In genomic region chr5:112012505-112013164, GRCm38 (mm10) we compare ENCODE assay signal across 7 mouse cellular contexts.
DNase-seq lines count a peak whose midpoint lies in the region; ATAC-seq and TF ChIP-seq lines count a peak whose summit lies in the region.

No protein-coding gene starts in this region.

- TF ChIP-seq CTCF in stomach, postnatal 0 days (IDR thresholded peaks at IDR 0.05; ENCODE audit: low read depth) = no peak

- no peak overlapping the region for H3K9ac ChIP-seq in stomach, embryonic 14.5 days (replicated peaks; ENCODE audit: low read depth, low read length)
- no peak overlapping the region for H3K9ac ChIP-seq in stomach, postnatal 0 days (ENCODE audit: low read length)
- no peak overlapping the region for H3K9ac ChIP-seq in forebrain, embryonic 14.5 days (ENCODE audit: low read length)
- no peak overlapping the region for H3K9ac ChIP-seq in neural tube, embryonic 11.5 days (ENCODE audit: low read length)

- DNase-seq in stomach, postnatal 0 days (ENCODE audit: low spot score) = no peak
- peak; percentile 31 for DNase-seq in forebrain, embryonic 14.5 days (ENCODE audit: low spot score)
- DNase-seq in heart, postnatal 4 days = peak; percentile 59
- DNase-seq in neural tube, embryonic 11.5 days (ENCODE audit: low spot score) = peak; percentile 42
- no peak for DNase-seq in layer of hippocampus, adult 8-10 months (ENCODE audit: low spot score in 2 of 2)
- DNase-seq in cerebellum, adult 8-10 months = no peak

- H3K4me3 ChIP-seq in stomach, embryonic 14.5 days (ENCODE audit: low read depth, low read length) = no peak overlapping the region
- no peak overlapping the region for H3K4me3 ChIP-seq in stomach, postnatal 0 days (ENCODE audit: low read depth, low read length)
- no peak overlapping the region for H3K4me3 ChIP-seq in forebrain, embryonic 14.5 days (ENCODE audit: low read depth, low read length)
- no peak overlapping the region for H3K4me3 ChIP-seq in neural tube, embryonic 11.5 days (ENCODE audit: low read depth, low read length)

- no peaks in the 10 kb centered on the region for H3K36me3 ChIP-seq in stomach, embryonic 14.5 days (ENCODE audit: control insufficient read depth, insufficient read depth, low read length)
- no peaks in the 10 kb centered on the region for H3K36me3 ChIP-seq in stomach, postnatal 0 days (ENCODE audit: control insufficient read depth, insufficient read depth, low read length)
- H3K36me3 ChIP-seq in forebrain, embryonic 14.5 days (ENCODE audit: control insufficient read depth, insufficient read depth, low read length) = no peaks in the 10 kb centered on the region
- H3K36me3 ChIP-seq in neural tube, embryonic 11.5 days (ENCODE audit: control insufficient read depth, insufficient read depth, low read length) = no peaks in the 10 kb centered on the region

- no peak overlapping the region for H3K27ac ChIP-seq in stomach, embryonic 14.5 days (ENCODE audit: low read length)
- H3K27ac ChIP-seq in stomach, postnatal 0 days (replicated peaks) = no peak overlapping the region
- no peak overlapping the region for H3K27ac ChIP-seq in forebrain, embryonic 14.5 days (ENCODE audit: low read depth, low read length)
- no peak overlapping the region for H3K27ac ChIP-seq in neural tube, embryonic 11.5 days (ENCODE audit: low read depth, low read length)

- 10% methylated on average over 9 of the region's 9 CpGs for WGBS in stomach, embryonic 14.5 days
- 21% methylated on average over 9 of the region's 9 CpGs for WGBS in stomach, postnatal 0 days
- WGBS in forebrain, embryonic 14.5 days = 34% methylated on average over 9 of the region's 9 CpGs
- 25% methylated on average over 9 of the region's 9 CpGs for WGBS in neural tube, embryonic 11.5 days

- 0 out of 2 replicates have a peak, but pooled peaks have one; percentile 63 for ATAC-seq in stomach, embryonic 14.5 days (ENCODE audit: insufficient number of reproducible peaks, insufficient read depth, low FRiP score, low read depth)
- ATAC-seq in stomach, postnatal 0 days (ENCODE audit: low FRiP score, low TSS enrichment) = no peak; the same call in 1 of the 2 replicates
- peak; percentile 44; the same call in 1 of the 2 replicates for ATAC-seq in forebrain, embryonic 14.5 days
- no peak for ATAC-seq in neural tube, embryonic 11.5 days (ENCODE audit: insufficient read depth, low FRiP score, low TSS enrichment)

- no peak for TF ChIP-seq EP300 in stomach, postnatal 0 days (optimal IDR thresholded peaks at IDR 0.05)

- H3K4me2 ChIP-seq in stomach, embryonic 14.5 days (replicated peaks; ENCODE audit: low read depth, low read length) = no peak overlapping the region
- no peak overlapping the region for H3K4me2 ChIP-seq in stomach, postnatal 0 days (replicated peaks; ENCODE audit: low read depth)
- H3K4me2 ChIP-seq in forebrain, embryonic 14.5 days (ENCODE audit: low read length) = no peak overlapping the region
- H3K4me2 ChIP-seq in neural tube, embryonic 11.5 days (ENCODE audit: low read depth) = no peak overlapping the region

- no peaks in the 10 kb centered on the region for H3K9me3 ChIP-seq in stomach, embryonic 14.5 days (ENCODE audit: control insufficient read depth, low read depth, low read length)
- H3K9me3 ChIP-seq in stomach, postnatal 0 days (ENCODE audit: control insufficient read depth, low read length) = no peaks in the 10 kb centered on the region
- H3K9me3 ChIP-seq in forebrain, embryonic 14.5 days (replicated peaks; ENCODE audit: control insufficient read depth, low read length) = no peaks in the 10 kb centered on the region
- H3K9me3 ChIP-seq in neural tube, embryonic 11.5 days (ENCODE audit: control insufficient read depth, low read length) = no peaks in the 10 kb centered on the region

- H3K4me1 ChIP-seq in stomach, embryonic 14.5 days (ENCODE audit: control insufficient read depth, insufficient read depth, low read length) = 0 out of 2 replicates have a peak, but pooled peaks cover 3% of the 10 kb centered on the region
- H3K4me1 ChIP-seq in stomach, postnatal 0 days (replicated peaks; ENCODE audit: control insufficient read depth, insufficient read depth) = no peaks in the 10 kb centered on the region
- H3K4me1 ChIP-seq in forebrain, embryonic 14.5 days (ENCODE audit: control insufficient read depth, insufficient read depth, low read length) = peaks cover 7% of the 10 kb centered on the region; the same call in 1 of the 2 replicates
- H3K4me1 ChIP-seq in neural tube, embryonic 11.5 days (ENCODE audit: control insufficient read depth, insufficient read depth, low read length) = no peaks in the 10 kb centered on the region

- no peaks in the 10 kb centered on the region for H3K27me3 ChIP-seq in stomach, embryonic 14.5 days (ENCODE audit: control insufficient read depth, insufficient read depth, low read length)
- H3K27me3 ChIP-seq in stomach, postnatal 0 days (ENCODE audit: control insufficient read depth, insufficient read depth, low read length) = no peaks in the 10 kb centered on the region
- no peaks in the 10 kb centered on the region for H3K27me3 ChIP-seq in forebrain, embryonic 14.5 days (replicated peaks; ENCODE audit: control insufficient read depth, insufficient read depth, low read length)
- no peaks in the 10 kb centered on the region for H3K27me3 ChIP-seq in neural tube, embryonic 11.5 days (ENCODE audit: control insufficient read depth, insufficient read depth, low read length)

Comparison
In these comparisons a context has a peak if more than half of its experiments do, and no peak if none do; other contexts are left out.
1. ATAC-seq: peak in stomach, embryonic 14.5 days (single experiment) and forebrain, embryonic 14.5 days (single experiment); none in stomach, postnatal 0 days (single experiment) and neural tube, embryonic 11.5 days (single experiment).
2. DNase-seq: peak in forebrain, embryonic 14.5 days (single experiment), heart, postnatal 4 days (single experiment) and neural tube, embryonic 11.5 days (single experiment); none in stomach, postnatal 0 days (single experiment), layer of hippocampus, adult 8-10 months (0 of 2) and cerebellum, adult 8-10 months (single experiment).